Mouse (Mus musculus) CD4-positive naive resting alpha-beta T cell, adult 57 days (primary cell): Measurements from ENCODE around the gene Gal3st2. TPM values are rescaled to one million over a fixed set of nuclear protein-coding genes. Genes with fewer than 3 reads are reported as not detected.

Experiments used
- total RNA-seq: library from RNA; stranded (reverse); gene quantifications from one replicate; pipeline ENCODE4 v1.2.4, GENCODE M21; 2023

Gene Gal3st2
- total RNA-seq: not detected

DNA sequence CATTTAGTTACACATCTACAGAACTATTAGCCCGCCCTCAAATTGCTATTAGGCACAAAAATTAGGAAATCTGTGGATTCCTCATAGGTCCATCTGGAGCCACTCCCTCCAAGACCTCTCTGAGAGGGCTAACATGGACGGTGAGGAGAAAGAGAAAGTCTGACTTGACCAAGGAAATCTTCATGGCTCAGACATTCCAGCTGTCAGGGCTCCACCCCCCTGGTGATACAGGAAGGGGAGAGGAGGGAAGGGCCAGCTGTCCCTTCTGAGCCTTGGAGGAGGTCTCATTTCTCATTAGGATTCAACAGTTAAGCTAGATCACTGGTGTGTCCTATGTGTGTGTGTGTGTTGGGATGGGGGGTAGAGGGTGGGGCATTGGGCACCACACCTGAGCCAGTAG is at the start of gene Gal3st2:
Gene Gal3st2 (plus strand): TSS at position 259 of the 400 bp plus-strand sequence.

GRCm38 (mm10) chr1:93824609-93825008 is 36.5 kb upstream of the Gal3st2 start, which contains the start of gene D2hgdh:
Gene D2hgdh (plus strand): TSS chr1:93824909.

DNA sequence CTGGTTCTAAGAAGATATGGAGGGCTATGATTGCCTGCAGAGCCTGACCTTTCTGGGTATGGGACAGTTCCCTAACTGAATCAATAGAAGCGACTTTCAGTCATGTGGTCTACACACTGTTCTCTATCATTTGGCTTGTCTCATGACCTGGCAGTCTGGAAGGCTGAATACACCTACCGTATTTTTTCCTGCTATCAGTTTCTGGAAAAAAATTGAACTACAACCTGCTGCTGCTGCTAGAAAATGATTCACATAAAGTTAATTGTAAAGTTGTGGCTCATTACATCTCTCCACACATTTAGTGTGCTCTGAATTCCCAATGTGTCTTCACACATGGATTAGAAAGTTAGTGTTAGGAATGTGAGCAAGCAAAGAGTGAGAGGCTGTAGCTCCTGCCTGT is 56.9 kb downstream of the Gal3st2 start, which contains the start of gene Gal3st2b:
Gene Gal3st2b (plus strand): TSS at position 301 of the 400 bp plus-strand sequence.

Other genes starting within 250 kb of the Gal3st2 start
- gene Stk25, start 202.6 kb upstream of the Gal3st2 start, total RNA-seq: 113 TPM
- gene Bok, start 175.6 kb upstream of the Gal3st2 start, total RNA-seq: 0.53 TPM
- gene Atg4b, start 109.8 kb upstream of the Gal3st2 start, total RNA-seq: 97.7 TPM
- gene Thap4, start 106.4 kb upstream of the Gal3st2 start, total RNA-seq: 22.7 TPM
- gene Dtymk, start 59.4 kb upstream of the Gal3st2 start, total RNA-seq: 59.8 TPM
- 32.4 TPM for gene Ing5, start 57.3 kb upstream of the Gal3st2 start, total RNA-seq
- 48.4 TPM for gene D2hgdh, start 36.4 kb upstream of the Gal3st2 start, total RNA-seq
- 0.77 TPM for gene Gal3st2b, start 57.0 kb downstream of the Gal3st2 start, total RNA-seq
- gene Gal3st2c, start 129.2 kb downstream of the Gal3st2 start, total RNA-seq: 0.21 TPM
- not detected for gene Neu4, start 159.1 kb downstream of the Gal3st2 start, total RNA-seq
- gene Pdcd1, start 191.2 kb downstream of the Gal3st2 start, total RNA-seq: 4.9 TPM